Mouse (Mus musculus): Measurements from ENCODE around the gene Trappc4. TPM values are rescaled to one million over a fixed set of nuclear protein-coding genes. Genes with fewer than 3 reads are reported as not detected.
"Not testable (repeated sequence)": the region's sequence is repeated elsewhere in the genome, so short reads cannot be mapped to it uniquely, and the experiment has no call there.

Trappc4 gene
- polyA plus RNA-seq, 1 experiment from 2014 or later: 99.5 TPM

GRCm38 (mm10) chr9:44423576-44423975, 16.2 kb upstream of the Trappc4 start:
- no peaks in the 10 kb centered on the region for H3K9me3 ChIP-seq (ENCODE audit: control insufficient read depth, low read length)
- H3K27me3 ChIP-seq (replicated peaks; ENCODE audit: control insufficient read depth, insufficient read depth, low read length): no peaks in the 10 kb centered on the region
- no peak for DNase-seq (ENCODE audit: low spot score)
- H3K27ac ChIP-seq (ENCODE audit: low read depth, low read length): no peak overlapping the region
- no peak overlapping the region for H3K4me3 ChIP-seq (ENCODE audit: low read depth, low read length)
- WGBS: 76% methylated on average over 4 of the region's 4 CpGs
- no peaks in the 10 kb centered on the region for H3K4me1 ChIP-seq (replicated peaks; ENCODE audit: control insufficient read depth, insufficient read depth, low read length)
- H3K4me2 ChIP-seq: no peak overlapping the region
- H3K9ac ChIP-seq (ENCODE audit: low read depth, low read length): no peak overlapping the region
- no peak for ATAC-seq (replicated peaks; ENCODE audit: low FRiP score)
- H3K36me3 ChIP-seq (ENCODE audit: control insufficient read depth, insufficient read depth, low read length): no peaks in the 10 kb centered on the region

DNA sequence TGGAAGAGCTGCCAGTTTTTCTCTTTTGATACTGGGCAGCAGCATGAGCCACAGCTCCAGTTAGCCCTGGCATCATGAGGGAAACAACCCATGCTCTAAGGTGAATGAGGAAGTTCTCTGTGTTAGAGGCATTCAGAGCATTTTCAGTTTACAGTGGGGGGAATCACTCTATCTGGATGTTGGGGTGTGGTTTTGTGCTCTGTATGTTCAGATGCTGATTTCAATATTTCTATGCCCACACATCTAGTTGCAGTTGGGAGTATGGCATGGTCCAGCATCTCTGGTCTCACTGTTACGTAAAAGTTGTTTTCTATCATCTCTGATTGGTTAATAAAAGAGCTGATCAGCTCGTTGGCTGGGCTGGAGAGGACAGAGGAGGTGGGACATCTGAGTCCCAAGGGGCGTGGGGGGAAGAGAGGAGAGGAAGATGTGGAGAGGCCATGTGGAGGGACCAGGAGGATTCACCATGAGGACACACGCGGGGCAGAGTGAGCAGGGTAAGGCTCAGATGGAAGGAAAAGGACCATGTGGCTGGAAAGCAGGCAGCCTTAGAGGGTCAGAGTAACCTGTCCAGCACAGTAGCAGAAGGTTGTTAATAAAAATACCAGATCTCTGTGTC, 13.0 kb upstream of the Trappc4 start:
- WGBS: 69% methylated on average over 5 of the region's 5 CpGs
- Histone ChIP-seq H3K9ac (ENCODE audit: low read depth, low read length) (no peak overlapping the region), H3K27me3 (replicated peaks; ENCODE audit: control insufficient read depth, insufficient read depth, low read length) (no peaks in the 10 kb centered on the region), H3K4me2 (no peak overlapping the region), H3K4me3 (ENCODE audit: low read depth, low read length) (no peak overlapping the region), H3K9me3 (ENCODE audit: control insufficient read depth, low read length) (no peaks in the 10 kb centered on the region), H3K4me1 (replicated peaks; ENCODE audit: control insufficient read depth, insufficient read depth, low read length) (peaks cover 2% of the 10 kb centered on the region; the same call in 1 of the 2 replicates), H3K27ac (ENCODE audit: low read depth, low read length) (no peak overlapping the region), H3K36me3 (ENCODE audit: control insufficient read depth, insufficient read depth, low read length) (peaks cover 2% of the 10 kb centered on the region; the same call in 1 of the 2 replicates)
- DNase-seq (ENCODE audit: low spot score) (no peak), ATAC-seq (replicated peaks; ENCODE audit: low FRiP score) (no peak)

- H3K27ac ChIP-seq (ENCODE audit: low read depth, low read length); H3K27me3 ChIP-seq (replicated peaks; ENCODE audit: control insufficient read depth, insufficient read depth, low read length); H3K4me3 ChIP-seq (ENCODE audit: low read depth, low read length); DNase-seq (ENCODE audit: low spot score); H3K4me2 ChIP-seq; H3K4me1 ChIP-seq (replicated peaks; ENCODE audit: control insufficient read depth, insufficient read depth, low read length); H3K36me3 ChIP-seq (ENCODE audit: control insufficient read depth, insufficient read depth, low read length); H3K9me3 ChIP-seq (ENCODE audit: control insufficient read depth, low read length); H3K9ac ChIP-seq (ENCODE audit: low read depth, low read length); ATAC-seq (replicated peaks; ENCODE audit: low FRiP score): not testable (repeated sequence)
- WGBS: 92% methylated on average over 9 of the region's 9 CpGs
These were observed 12.3 kb upstream of the Trappc4 start for GRCm38 (mm10) chr9:44419730-44420129.

GRCm38 (mm10) chr9:44418519-44419385, 11.4 kb upstream of the Trappc4 start, which contains the start of gene Ccdc84:
TSS of gene Ccdc84 (minus strand) at chr9:44418569.
- no peak for ATAC-seq (replicated peaks; ENCODE audit: low FRiP score)
- WGBS: 79% methylated on average over 14 of the region's 14 CpGs
- Histone ChIP-seq H3K4me2 (peak within 1 kb of the TSS; percentile 87), H3K36me3 (ENCODE audit: control insufficient read depth, insufficient read depth, low read length) (peaks cover 6% of the 10 kb centered on the region), H3K4me1 (replicated peaks; ENCODE audit: control insufficient read depth, insufficient read depth, low read length) (peaks cover 2% of the 10 kb centered on the region; the same call in 1 of the 2 replicates), H3K4me3 (ENCODE audit: low read depth, low read length) (peak within 1 kb of the TSS; percentile 96), H3K9ac (ENCODE audit: low read depth, low read length) (peak within 1 kb of the TSS; percentile 95), H3K27ac (ENCODE audit: low read depth, low read length) (peak within 1 kb of the TSS; percentile 68), H3K27me3 (replicated peaks; ENCODE audit: control insufficient read depth, insufficient read depth, low read length) (no peaks in the 10 kb centered on the region), H3K9me3 (ENCODE audit: control insufficient read depth, low read length) (no peaks in the 10 kb centered on the region)
- DNase-seq (ENCODE audit: low spot score): no peak

DNA sequence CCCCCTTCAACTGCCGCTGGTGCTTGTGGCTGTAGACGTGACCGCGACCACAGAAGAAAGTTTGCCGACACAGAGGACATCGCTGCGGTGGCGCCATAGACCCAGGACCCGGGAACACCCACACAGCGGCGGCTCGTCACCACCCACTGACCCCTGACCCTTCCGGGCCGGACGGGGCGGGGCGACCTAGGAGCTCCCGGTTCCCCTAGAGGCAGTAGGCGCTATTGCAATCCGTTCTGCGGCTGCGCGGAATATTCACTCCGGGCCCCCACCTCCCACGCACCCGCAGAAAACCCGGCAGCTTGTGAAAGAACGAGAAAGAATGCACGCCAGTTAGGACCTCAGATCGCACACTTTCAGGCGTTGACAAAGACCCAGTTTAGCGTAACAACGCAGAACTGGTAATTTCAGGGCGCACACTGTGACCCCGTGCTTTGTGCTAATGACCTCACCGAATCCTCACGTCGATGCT, 10.5 kb upstream of the Trappc4 start:
- Histone ChIP-seq H3K27me3 (replicated peaks; ENCODE audit: control insufficient read depth, insufficient read depth, low read length) (no peaks in the 10 kb centered on the region), H3K4me1 (replicated peaks; ENCODE audit: control insufficient read depth, insufficient read depth, low read length) (peaks cover 2% of the 10 kb centered on the region; the same call in 1 of the 2 replicates), H3K9ac (ENCODE audit: low read depth, low read length) (peak overlapping the region; percentile 95), H3K4me2 (peak overlapping the region; percentile 87), H3K36me3 (ENCODE audit: control insufficient read depth, insufficient read depth, low read length) (peaks cover 10% of the 10 kb centered on the region), H3K4me3 (ENCODE audit: low read depth, low read length) (peak overlapping the region; percentile 96), H3K9me3 (ENCODE audit: control insufficient read depth, low read length) (no peaks in the 10 kb centered on the region), H3K27ac (ENCODE audit: low read depth, low read length) (peak overlapping the region; percentile 68)
- DNase-seq (ENCODE audit: low spot score) (peak; percentile 93), ATAC-seq (replicated peaks; ENCODE audit: low FRiP score) (peak; percentile 94)
- WGBS: under 1% methylated on average over 38 of the region's 38 CpGs

- Histone ChIP-seq H3K27me3 (replicated peaks; ENCODE audit: control insufficient read depth, insufficient read depth, low read length) (no peaks in the 10 kb centered on the region), H3K9ac (ENCODE audit: low read depth, low read length) (peak overlapping the region; percentile 95)
These were observed 9.9 kb upstream of the Trappc4 start for GRCm38 (mm10) chr9:44417156-44417891.

GRCm38 (mm10) chr9:44412781-44413180, 5.4 kb upstream of the Trappc4 start:
- no peak for DNase-seq (ENCODE audit: low spot score)
- 0 out of 2 replicates have a peak, but pooled peaks have one; percentile 8 for ATAC-seq (replicated peaks; ENCODE audit: low FRiP score)
- Histone ChIP-seq H3K27me3 (replicated peaks; ENCODE audit: control insufficient read depth, insufficient read depth, low read length) (no peaks in the 10 kb centered on the region), H3K4me1 (replicated peaks; ENCODE audit: control insufficient read depth, insufficient read depth, low read length) (peaks cover 2% of the 10 kb centered on the region), H3K9ac (ENCODE audit: low read depth, low read length) (no peak overlapping the region), H3K36me3 (ENCODE audit: control insufficient read depth, insufficient read depth, low read length) (peaks cover 34% of the 10 kb centered on the region), H3K27ac (ENCODE audit: low read depth, low read length) (peak overlapping the region; percentile 62), H3K4me2 (no peak overlapping the region), H3K4me3 (ENCODE audit: low read depth, low read length) (no peak overlapping the region), H3K9me3 (ENCODE audit: control insufficient read depth, low read length) (no peaks in the 10 kb centered on the region)
- WGBS: 72% methylated on average over 2 of the region's 2 CpGs

More at GRCm38 (mm10) chr9:44417156-44417891, 9.9 kb upstream of the Trappc4 start:
- DNase-seq (ENCODE audit: low spot score) (no peak), ATAC-seq (replicated peaks; ENCODE audit: low FRiP score) (peak; percentile 69)
- WGBS: 6% methylated on average over 26 of the region's 26 CpGs
- Histone ChIP-seq H3K36me3 (ENCODE audit: control insufficient read depth, insufficient read depth, low read length) (peaks cover 12% of the 10 kb centered on the region), H3K4me2 (peak overlapping the region; percentile 87), H3K27ac (ENCODE audit: low read depth, low read length) (peak overlapping the region; percentile 63), H3K9me3 (ENCODE audit: control insufficient read depth, low read length) (no peaks in the 10 kb centered on the region), H3K4me3 (ENCODE audit: low read depth, low read length) (peak overlapping the region; percentile 96), H3K4me1 (replicated peaks; ENCODE audit: control insufficient read depth, insufficient read depth, low read length) (peaks cover 2% of the 10 kb centered on the region; the same call in 1 of the 2 replicates)

- Histone ChIP-seq H3K4me3 (ENCODE audit: low read depth, low read length) (no peak overlapping the region), H3K4me2 (no peak overlapping the region), H3K9me3 (ENCODE audit: control insufficient read depth, low read length) (no peaks in the 10 kb centered on the region), H3K36me3 (ENCODE audit: control insufficient read depth, insufficient read depth, low read length) (peaks cover 34% of the 10 kb centered on the region), H3K27me3 (replicated peaks; ENCODE audit: control insufficient read depth, insufficient read depth, low read length) (no peaks in the 10 kb centered on the region), H3K4me1 (replicated peaks; ENCODE audit: control insufficient read depth, insufficient read depth, low read length) (peaks cover 2% of the 10 kb centered on the region), H3K9ac (ENCODE audit: low read depth, low read length) (no peak overlapping the region), H3K27ac (ENCODE audit: low read depth, low read length) (peak overlapping the region; percentile 62)
- WGBS: 43% methylated on average over 4 of the region's 4 CpGs
- ATAC-seq (replicated peaks; ENCODE audit: low FRiP score) (peak; percentile 17; the same call in 1 of the 2 replicates), DNase-seq (ENCODE audit: low spot score) (no peak)
These were observed 4.9 kb upstream of the Trappc4 start for GRCm38 (mm10) chr9:44412306-44412705.
